ENCODE assay signal across 10 mouse cellular contexts in genomic region chr2:106972851-106973250, GRCm38 (mm10). TPM values are rescaled to one million over a fixed set of nuclear protein-coding genes. Genes with fewer than 3 reads are reported as not detected.
A peak's percentile ranks its signal among the peaks of the same experiment; 100 is the strongest.
DNase-seq lines count a peak whose midpoint lies in the region; ATAC-seq and TF ChIP-seq lines count a peak whose summit lies in the region.
"Had no signal": no experiment of that assay in that cellular context is flagged by ENCODE, and none has a peak within 500 bp of the region (broad histone marks: within the 10 kb centered on the region; RNA-seq: fewer than 3 reads in every experiment).

No protein-coding gene starts in this region.

- intact Hi-C loops in heart, postnatal 14 days (cut with DNase I), result no loop called here

- H3K36me3 ChIP-seq in heart, embryonic 14.5 days (ENCODE audit: control insufficient read depth, insufficient read depth, low read length), result peaks cover 15% of the 10 kb centered on the region
- peaks cover 15% of the 10 kb centered on the region for H3K36me3 ChIP-seq in liver, embryonic 12.5 days

- no peak overlapping the region for H3K27ac ChIP-seq in heart, embryonic 14.5 days (replicated peaks in 1 of 2; ENCODE audit: control insufficient read depth in 1 of 2, insufficient read depth in 1 of 2, low read depth in 2 of 2, low read length in 2 of 2)
- H3K27ac ChIP-seq in bone marrow macrophage, adult 2 months (ENCODE audit: insufficient read depth, low read depth, low read length), result no peak overlapping the region
- H3K27ac ChIP-seq in liver, embryonic 12.5 days, result no peak overlapping the region

- TF ChIP-seq POLR2A in bone marrow macrophage, adult 2 months (IDR thresholded peaks at IDR 0.05; ENCODE audit: borderline replicate concordance, low read depth, low read length), result no peak

- no peaks in the 10 kb centered on the region for H3K27me3 ChIP-seq in heart, embryonic 14.5 days (ENCODE audit: control insufficient read depth, insufficient read depth, low read length)
- no peaks in the 10 kb centered on the region for H3K27me3 ChIP-seq in liver, embryonic 12.5 days (replicated peaks)
- H3K27me3 ChIP-seq: Patski had no signal

- no peak for TF ChIP-seq CTCF in bone marrow macrophage, adult 2 months (IDR thresholded peaks at IDR 0.05; ENCODE audit: low read depth, low read length)

- H3K9ac ChIP-seq in heart, embryonic 14.5 days (ENCODE audit: low read length), result no peak overlapping the region
- H3K9ac ChIP-seq in liver, embryonic 12.5 days, result no peak overlapping the region

- WGBS in heart, embryonic 14.5 days, result 89% methylated on average over 6 of the region's 6 CpGs
- 76% methylated on average over 6 of the region's 6 CpGs for WGBS in liver, embryonic 12.5 days (ENCODE audit: insufficient replicate concordance)

- ATAC-seq in heart, embryonic 14.5 days (ENCODE audit: insufficient number of reproducible peaks, insufficient read depth, low FRiP score, low read depth), result no peak
- ATAC-seq in liver, embryonic 12.5 days, result no peak
- no peak for ATAC-seq in monocyte, adult 5-6 weeks (replicated peaks; ENCODE audit: insufficient number of reproducible peaks, low FRiP score, low TSS enrichment, poor library complexity, severe bottlenecking)
- ATAC-seq: Patski had no signal

- peaks cover 0 to 9% of the 10 kb centered on the region in 2 experiments; a peak in 3 of 4 replicates for H3K4me1 ChIP-seq in heart, embryonic 14.5 days (ENCODE audit: control insufficient read depth in 2 of 2, insufficient read depth in 2 of 2, low read length in 2 of 2)
- H3K4me1 ChIP-seq in bone marrow macrophage, adult 2 months (ENCODE audit: control insufficient read depth, insufficient read depth, low read length), result peaks cover 7% of the 10 kb centered on the region
- peaks cover 20% of the 10 kb centered on the region for H3K4me1 ChIP-seq in liver, embryonic 12.5 days

- peak overlapping the region; percentile 73; the same call in 1 of the 2 replicates for H3K4me2 ChIP-seq in heart, embryonic 14.5 days (ENCODE audit: low read length)
- H3K4me2 ChIP-seq in liver, embryonic 12.5 days, result peak overlapping the region; percentile 73

- no peaks in the 10 kb centered on the region for H3K9me3 ChIP-seq in heart, embryonic 14.5 days (ENCODE audit: control insufficient read depth, low read length)
- no peaks in the 10 kb centered on the region for H3K9me3 ChIP-seq in liver, embryonic 12.5 days (replicated peaks)

- H3K4me3 ChIP-seq in heart, embryonic 14.5 days (ENCODE audit: control insufficient read depth in 1 of 2, insufficient read depth in 1 of 2, low read depth in 1 of 2, low read length in 2 of 2), result no peak overlapping the region
- peak overlapping the region; percentile 98; the same call in 1 of the 2 replicates for H3K4me3 ChIP-seq in bone marrow macrophage, adult 2 months (ENCODE audit: insufficient read depth, low read length)
- H3K4me3 ChIP-seq in liver, embryonic 12.5 days, result peak overlapping the region; percentile 82

- no peak for DNase-seq in heart, postnatal 14 days
- peak; percentile 42 for DNase-seq in 416B (ENCODE audit: low read depth)
- no peak for DNase-seq in adrenal gland, postnatal 14 days
- no peak for DNase-seq in B cell, adult 2 months
- DNase-seq: thymus, adult 18-20 months had no signal

RNA-seq across cellular contexts. Expression of gene Arl14ep, which starts 1.4 kb away (rescaled TPM):
- 25.7 and 26.0 TPM in 2 replicates for polyA plus RNA-seq in heart, embryonic 14.5 days (2014; fragmentation: Nextera tagmentation; extraction: Ambion mirVana)
- 10 to 100 TPM; 12.5 to 12.7 TPM for total RNA-seq in heart, postnatal 14 days (2021)
- polyA plus RNA-seq in bone marrow macrophage, adult 2 months (2012; ENCODE audit: insufficient read depth, insufficient read length, missing spikeins), result 23.5 and 28.6 TPM in 2 replicates
- 14.7 and 15.2 TPM in 2 replicates for polyA plus RNA-seq in liver, embryonic 12.5 days (2016; fragmentation: Nextera tagmentation; extraction: Ambion mirVana)
- 29.7 and 33.3 TPM in 2 replicates for total RNA-seq in adrenal gland, postnatal 14 days (2021)
- 25.8 to 28.6 TPM (median 27.7 TPM) in 3 replicates for total RNA-seq in monocyte, adult 5-6 weeks (2017)

Comparison
In these comparisons a context has a peak if more than half of its experiments do, and no peak if none do; other contexts are left out.
1. H3K4me3 ChIP-seq: peak in bone marrow macrophage, adult 2 months (single experiment) and liver, embryonic 12.5 days (single experiment); none in heart, embryonic 14.5 days (0 of 2).